In genomic region chr16:94566124-94566523, GRCm38 (mm10) we compare ENCODE assay signal across 12 mouse cellular contexts.
"Had no signal": no experiment of that assay in that cellular context is flagged by ENCODE, and none has a peak within 500 bp of the region (broad histone marks: within the 10 kb centered on the region; RNA-seq: fewer than 3 reads in every experiment).

No protein-coding gene starts in this region.

- H3K27ac ChIP-seq: kidney, embryonic 15.5 days; left cerebral cortex, adult 2 months; limb, embryonic 10.5 days; liver, embryonic 14.5 days; lung, embryonic 15.5 days; midbrain, embryonic 13.5 days had no signal

- H3K4me2 ChIP-seq: kidney, embryonic 15.5 days; lung, embryonic 15.5 days; midbrain, embryonic 13.5 days had no signal

- H3K9ac ChIP-seq: kidney, embryonic 15.5 days; liver, embryonic 14.5 days; lung, embryonic 15.5 days; midbrain, embryonic 13.5 days had no signal

- ATAC-seq: midbrain, embryonic 13.5 days had no signal

- H3K27me3 ChIP-seq: kidney, embryonic 15.5 days; lung, embryonic 15.5 days; midbrain, embryonic 13.5 days had no signal

- DNase-seq: kidney, adult 18-20 months; kidney, postnatal 25 days; lung, postnatal 36 days; right cerebral cortex, postnatal 14 days; thymus, adult 18-20 months; thymus, postnatal 14 days had no signal

- H3K36me3 ChIP-seq: kidney, embryonic 15.5 days; limb, embryonic 10.5 days; lung, embryonic 15.5 days; midbrain, embryonic 13.5 days had no signal

- H3K4me3 ChIP-seq: kidney, embryonic 15.5 days; left cerebral cortex, adult 2 months; limb, embryonic 10.5 days; lung, embryonic 15.5 days; midbrain, embryonic 13.5 days had no signal

- H3K9me3 ChIP-seq: kidney, embryonic 15.5 days; limb, embryonic 10.5 days; lung, embryonic 15.5 days; midbrain, embryonic 13.5 days had no signal
